Mouse (Mus musculus): Measurements from ENCODE around the gene Fkbp5. TPM values are rescaled to one million over a fixed set of nuclear protein-coding genes. Genes with fewer than 3 reads are reported as not detected.
"Not testable (repeated sequence)": the region's sequence is repeated elsewhere in the genome, so short reads cannot be mapped to it uniquely, and the experiment has no call there.

Fkbp5 gene
- total RNA-seq, 1 experiment from 2014 or later = 11.9 TPM

- ATAC-seq (replicated peaks; ENCODE audit: insufficient number of reproducible peaks, low FRiP score, low TSS enrichment, poor library complexity, severe bottlenecking) = no peak
Measured at GRCm38 (mm10) chr17:28365122-28365521, 152.2 kb downstream of the Fkbp5 start, which contains the start of gene Tulp1. Tulp1 (minus strand) TSS chr17:28365222.

DNA sequence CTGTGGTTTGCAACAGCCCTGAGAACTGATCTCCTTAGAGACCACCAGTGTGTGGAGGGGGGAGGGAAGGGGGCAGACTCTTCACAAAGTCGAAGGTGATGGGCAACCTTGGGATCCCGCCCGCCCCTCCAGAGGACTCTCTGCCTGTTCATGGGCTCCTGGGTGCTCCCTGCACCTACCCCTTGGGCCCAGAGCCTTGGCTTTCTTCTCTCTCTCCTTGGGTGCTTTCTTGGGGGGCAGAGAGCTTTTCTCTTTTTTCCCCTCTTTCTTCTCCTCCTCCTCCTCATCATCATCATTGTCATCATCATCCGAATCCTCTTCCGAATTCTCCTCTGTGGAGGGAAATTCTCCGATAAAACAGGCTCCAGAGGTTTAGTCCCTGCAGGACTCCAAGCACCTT is 153.8 kb downstream of the Fkbp5 start:
- no peak for ATAC-seq (replicated peaks; ENCODE audit: insufficient number of reproducible peaks, low FRiP score, low TSS enrichment, poor library complexity, severe bottlenecking)

DNA sequence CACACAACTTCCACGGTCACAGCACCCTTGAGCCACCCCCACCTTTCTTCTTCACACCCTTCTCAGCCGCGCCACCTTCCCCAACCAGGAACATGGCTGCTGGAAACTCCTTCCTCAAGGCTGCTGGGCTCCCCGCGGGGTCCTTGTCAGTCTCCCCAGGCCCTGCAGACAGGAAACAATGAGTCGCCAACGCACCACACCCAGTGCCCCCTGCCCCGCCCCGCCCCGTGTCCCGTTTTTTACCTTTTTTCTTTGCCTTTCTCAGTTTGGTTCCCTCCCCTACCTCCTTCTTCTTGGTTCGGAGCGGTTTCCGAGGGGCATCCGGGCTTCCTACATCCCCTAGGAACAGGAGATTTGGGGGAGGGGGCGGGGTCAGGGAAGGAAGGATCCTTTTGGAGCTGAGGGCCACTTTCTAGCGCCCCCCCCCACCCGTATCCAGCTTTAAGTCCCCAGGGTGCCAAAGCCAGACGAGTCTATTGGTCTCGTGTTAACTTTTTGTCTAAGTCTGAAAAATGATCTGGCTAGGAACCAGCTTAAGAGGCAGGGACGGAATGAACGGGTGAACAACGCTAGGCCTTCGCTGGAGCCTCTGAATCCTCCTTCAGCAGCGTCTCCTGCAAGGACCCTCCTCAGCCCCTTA is 154.6 kb downstream of the Fkbp5 start:
- no peak for ATAC-seq (replicated peaks; ENCODE audit: insufficient number of reproducible peaks, low FRiP score, low TSS enrichment, poor library complexity, severe bottlenecking)

GRCm38 (mm10) chr17:28361921-28362652 is 155.2 kb downstream of the Fkbp5 start:
- no peak for ATAC-seq (replicated peaks; ENCODE audit: insufficient number of reproducible peaks, low FRiP score, low TSS enrichment, poor library complexity, severe bottlenecking)

DNA sequence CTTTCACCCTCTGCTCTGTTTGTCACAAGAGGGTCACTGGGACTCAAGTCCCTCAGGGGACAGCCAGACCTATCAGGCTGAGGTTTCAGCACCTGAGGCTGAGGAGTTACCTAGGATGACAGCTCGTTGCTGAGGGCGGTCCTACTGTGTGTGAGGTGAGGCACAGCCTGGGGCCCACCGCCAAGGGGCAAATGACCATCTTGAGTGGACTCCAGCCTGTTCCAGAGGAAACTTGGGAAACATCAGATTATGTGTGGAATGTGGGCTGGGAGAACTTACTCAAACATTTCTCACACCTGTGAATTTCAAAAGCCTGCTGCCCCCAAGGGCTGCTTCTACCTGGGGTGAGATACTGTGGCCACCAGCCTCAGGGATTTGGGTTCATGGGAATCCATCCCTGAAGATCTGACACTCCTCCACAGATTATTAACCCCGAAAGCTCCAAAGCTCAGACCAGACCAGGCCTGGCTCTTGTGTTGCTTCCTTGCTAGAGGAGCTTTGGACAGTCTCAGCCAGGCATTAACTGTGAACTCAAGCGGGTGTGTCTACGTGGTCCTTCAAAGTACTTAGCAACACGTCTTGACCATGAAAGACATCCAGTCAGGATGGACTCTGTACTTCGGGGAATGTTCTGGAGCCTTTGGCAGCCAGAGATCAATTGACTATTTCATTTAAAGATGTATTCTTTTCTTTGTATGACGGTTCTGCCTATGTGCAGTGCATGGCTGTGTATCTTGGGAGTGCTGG is 156.6 kb downstream of the Fkbp5 start:
- ATAC-seq (replicated peaks; ENCODE audit: insufficient number of reproducible peaks, low FRiP score, low TSS enrichment, poor library complexity, severe bottlenecking) = no peak

DNA sequence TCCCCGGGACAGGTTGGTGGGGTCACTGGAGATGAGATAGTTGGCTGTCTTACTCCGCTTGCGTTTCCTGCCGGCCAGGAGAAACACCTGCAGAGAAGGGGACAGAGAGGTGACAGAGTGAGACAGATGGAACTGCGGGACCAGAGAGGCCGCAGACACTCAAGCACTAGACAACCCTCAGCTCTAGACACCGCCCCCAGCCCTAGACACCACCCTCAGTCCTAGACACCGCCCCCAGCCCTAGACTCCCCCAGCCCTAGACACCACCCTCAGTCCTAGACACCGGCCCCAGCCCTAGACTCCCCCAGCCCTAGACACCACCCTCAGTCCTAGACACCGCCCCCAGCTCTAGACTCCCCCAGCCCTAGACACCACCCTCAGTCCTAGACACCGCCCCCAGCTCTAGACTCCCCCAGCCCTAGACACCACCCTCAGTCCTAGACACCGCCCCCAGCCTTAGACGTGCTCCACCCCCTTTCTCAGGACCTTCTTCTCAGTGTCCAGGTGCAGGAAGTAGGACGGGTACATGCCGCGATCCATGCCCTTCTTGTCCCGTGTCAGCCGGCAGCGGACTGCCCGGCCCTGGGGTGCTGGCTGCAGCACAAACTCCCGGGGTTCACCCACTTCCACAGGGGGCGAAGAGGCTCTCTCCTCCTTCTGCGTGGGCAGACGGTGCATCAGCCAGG is 158.6 kb downstream of the Fkbp5 start:
- ATAC-seq (replicated peaks; ENCODE audit: insufficient number of reproducible peaks, low FRiP score, low TSS enrichment, poor library complexity, severe bottlenecking) = not testable (repeated sequence)

- no peak for ATAC-seq (replicated peaks; ENCODE audit: insufficient number of reproducible peaks, low FRiP score, low TSS enrichment, poor library complexity, severe bottlenecking)
Measured at GRCm38 (mm10) chr17:28355871-28356270, 161.5 kb downstream of the Fkbp5 start.

DNA sequence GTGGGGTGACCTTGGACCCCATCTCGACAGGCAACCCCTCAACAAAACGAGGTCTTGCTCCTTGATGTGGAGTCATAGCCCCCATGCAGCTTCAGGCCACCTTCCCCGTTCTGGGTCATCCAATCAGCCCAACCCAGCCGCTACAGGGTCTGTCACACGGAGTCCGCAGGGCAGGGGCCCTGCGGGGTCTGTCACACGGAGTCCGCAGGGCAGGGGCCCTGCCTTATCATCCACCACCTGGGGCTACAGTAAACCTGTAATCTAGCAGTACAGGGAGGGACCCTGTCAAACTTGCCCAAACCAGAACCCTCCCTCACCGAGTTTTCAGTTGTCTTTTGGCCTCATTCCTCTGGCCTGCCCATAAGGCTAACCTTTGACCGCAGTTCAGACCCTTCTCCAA is 165.3 kb downstream of the Fkbp5 start:
- ATAC-seq (replicated peaks; ENCODE audit: insufficient number of reproducible peaks, low FRiP score, low TSS enrichment, poor library complexity, severe bottlenecking) = no peak

DNA sequence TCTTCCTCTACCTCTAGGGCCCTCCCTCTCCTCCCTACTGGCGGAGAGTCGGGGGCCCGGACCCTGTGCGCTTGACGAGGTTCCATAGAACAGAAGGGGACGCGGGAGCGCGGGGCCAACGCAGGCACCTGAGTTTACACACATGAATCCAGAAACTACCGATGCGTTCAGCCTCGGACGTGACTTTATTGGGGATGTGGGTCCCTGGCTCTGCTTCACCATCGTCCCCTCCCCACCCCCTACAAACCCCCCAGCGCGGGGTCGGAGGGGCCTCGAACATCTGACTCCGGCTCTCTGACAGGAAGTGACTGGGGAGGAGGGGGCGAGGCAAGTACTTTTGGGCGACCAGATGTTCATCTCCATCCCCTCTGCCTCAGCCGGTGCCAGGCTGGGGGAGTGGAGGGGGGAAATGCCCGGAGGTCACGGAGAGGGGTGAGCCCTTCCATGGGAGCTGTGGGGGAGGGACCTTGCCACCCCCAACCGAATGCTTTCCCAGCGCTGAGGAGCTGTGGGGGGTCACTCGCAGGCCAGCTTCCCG is 165.9 kb downstream of the Fkbp5 start:
- no peak for ATAC-seq (replicated peaks; ENCODE audit: insufficient number of reproducible peaks, low FRiP score, low TSS enrichment, poor library complexity, severe bottlenecking)

GRCm38 (mm10) chr17:28350466-28351352 is 166.6 kb downstream of the Fkbp5 start, which contains the start of gene Tead3:
Tead3 (minus strand) TSS chr17:28350817.
- no peak for ATAC-seq (replicated peaks; ENCODE audit: insufficient number of reproducible peaks, low FRiP score, low TSS enrichment, poor library complexity, severe bottlenecking)

- ATAC-seq (replicated peaks; ENCODE audit: insufficient number of reproducible peaks, low FRiP score, low TSS enrichment, poor library complexity, severe bottlenecking) = no peak
Measured at GRCm38 (mm10) chr17:28349901-28350465, 167.3 kb downstream of the Fkbp5 start.

DNA sequence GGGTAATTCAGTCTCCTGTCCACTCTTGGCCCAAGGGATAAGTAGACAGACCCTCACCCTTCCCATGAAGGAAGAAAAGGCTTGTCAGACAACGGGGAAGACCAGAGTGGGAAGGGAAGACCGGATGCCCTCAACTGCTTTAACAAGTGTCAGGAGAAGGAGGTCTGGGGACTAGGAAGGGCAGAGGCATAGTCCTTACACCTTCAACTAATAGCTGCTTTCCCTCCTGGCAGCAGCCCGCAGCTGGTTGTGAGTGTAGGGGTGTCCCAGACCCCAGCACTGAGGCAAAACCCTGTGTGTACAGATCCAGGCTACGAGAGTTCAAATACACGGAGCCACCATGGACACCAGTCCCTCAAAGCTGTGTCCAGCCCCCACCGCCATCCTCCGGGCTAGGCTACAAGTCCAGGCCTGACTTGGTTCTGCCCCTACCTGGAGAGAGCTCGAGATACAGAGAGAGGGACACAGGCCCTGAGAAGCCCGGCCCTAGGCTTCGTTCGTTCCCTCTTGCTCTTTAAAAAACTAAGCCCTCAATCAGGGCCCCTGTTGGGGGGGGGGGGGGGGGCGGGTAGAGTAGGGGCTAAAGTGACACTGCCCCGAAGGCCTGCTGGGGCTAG is 168.0 kb downstream of the Fkbp5 start:
- no peak for ATAC-seq (replicated peaks; ENCODE audit: insufficient number of reproducible peaks, low FRiP score, low TSS enrichment, poor library complexity, severe bottlenecking)

Other genes with a start within 250 kb of the Fkbp5 start
- gene Fance, start 204.0 kb downstream of the Fkbp5 start, total RNA-seq (2017) = 8.8 to 18.2 TPM (median 13.0 TPM) in 3 replicates
- gene Rpl10a, start 189.1 kb downstream of the Fkbp5 start, total RNA-seq (2017) = 363 to 372 TPM (median 364 TPM) in 3 replicates
- not detected in 3 replicates for gene Tead3, start 166.7 kb downstream of the Fkbp5 start, total RNA-seq (2017)
- gene Tulp1, start 152.3 kb downstream of the Fkbp5 start, total RNA-seq (2017) = not detected in 3 replicates
- gene Armc12, start 13.3 kb upstream of the Fkbp5 start, total RNA-seq (2017) = 2.2 TPM in 1 of 3 replicates, not detected in the others
- gene Clpsl2, start 31.9 kb upstream of the Fkbp5 start, total RNA-seq (2017) = not detected in 3 replicates
- gene Clps, start 43.2 kb upstream of the Fkbp5 start, total RNA-seq (2017) = not detected in 3 replicates
- not detected in 3 replicates for gene Lhfpl5, start 58.1 kb upstream of the Fkbp5 start, total RNA-seq (2017)
- gene Srpk1, start 105.2 kb upstream of the Fkbp5 start, total RNA-seq (2017) = 82.1 to 102 TPM (median 82.6 TPM) in 3 replicates
- gene Slc26a8, start 172.7 kb upstream of the Fkbp5 start, total RNA-seq (2017) = 0.97 to 1.5 TPM in 2 of 3 replicates, not detected in the other
- 157 to 202 TPM (median 181 TPM) in 3 replicates for gene Mapk14, start 173.8 kb upstream of the Fkbp5 start, total RNA-seq (2017)
- 10.1 to 17.4 TPM in 2 of 3 replicates, not detected in the other for gene AC170998.1, start 208.6 kb upstream of the Fkbp5 start, total RNA-seq (2017)

Data from monocyte, adult 5-6 weeks (primary cell).